Mouse (Mus musculus): ENCODE results near the gene Arhgef12. TPM values are rescaled to one million over a fixed set of nuclear protein-coding genes. Genes with fewer than 3 reads are reported as not detected.
A peak's percentile ranks its signal among the peaks of the same experiment; 100 is the strongest.

Arhgef12 gene
- total and polyA plus RNA-seq, 3 experiments: 11.8 to 33.5 (median 14.7) TPM

- DNase-seq (ENCODE audit: low read depth, low spot score): peak; percentile 29
- H3K27me3 ChIP-seq (ENCODE audit: control insufficient read depth in 1 of 2, insufficient read depth in 2 of 2, low read length in 2 of 2): no peaks in the 10 kb centered on the region
- no peaks in the 10 kb centered on the region for H3K9me3 ChIP-seq (replicated peaks; ENCODE audit: insufficient read depth, low read length)
- H3K4me1 ChIP-seq (ENCODE audit: control insufficient read depth in 1 of 2, insufficient read depth in 2 of 2, low read length in 2 of 2): peaks cover 9 to 15% of the 10 kb centered on the region in 2 experiments
- peak overlapping the region; percentile 38; the same call in 1 of the 2 replicates for H3K27ac ChIP-seq (ENCODE audit: control insufficient read depth, low read depth, low read length)
- peaks cover 0 to 13% of the 10 kb centered on the region in 2 experiments; a peak in 2 of 4 replicates for H3K36me3 ChIP-seq (ENCODE audit: control insufficient read depth in 1 of 2, insufficient read depth in 2 of 2, low read length in 2 of 2)
- TF ChIP-seq TAL1 (IDR thresholded peaks at IDR 0.05; ENCODE audit: low read length) (no peak), MXI1 (IDR thresholded peaks at IDR 0.05; ENCODE audit: low read depth, low read length) (no peak), POLR2AphosphoS5 (IDR thresholded peaks at IDR 0.05; ENCODE audit: borderline replicate concordance, low read depth, low read length) (no peak), MEF2A (IDR thresholded peaks at IDR 0.05; ENCODE audit: extremely low read depth, insufficient replicate concordance, low read depth, low read length, poor library complexity, severe bottlenecking) (no peak), MYC (IDR thresholded peaks at IDR 0.05; ENCODE audit: low read depth, low read length) (no peak), EP300 (IDR thresholded peaks at IDR 0.05; ENCODE audit: low read depth in 1 of 2, low read length in 2 of 2) (peak in 1 of 2 experiments; percentile 11; a peak in 1 of 4 replicates), CTCF (IDR thresholded peaks at IDR 0.05 in 2 of 3, conservative IDR thresholded peaks at IDR 0.05 in 1 of 3; ENCODE audit: control insufficient read depth in 1 of 3, insufficient read depth in 1 of 3, low read depth in 2 of 3, low read length in 3 of 3, poor library complexity in 1 of 3, severe bottlenecking in 1 of 3) (no peak), BHLHE40 (IDR thresholded peaks at IDR 0.05; ENCODE audit: borderline replicate concordance, low read depth, low read length) (no peak), ZKSCAN1 (IDR thresholded peaks at IDR 0.05; ENCODE audit: low read depth, low read length) (no peak), GATA1 (IDR thresholded peaks at IDR 0.05; ENCODE audit: low read depth, low read length) (0 out of 2 replicates have a peak, but pooled peaks have one; percentile 43), HCFC1 (IDR thresholded peaks at IDR 0.05; ENCODE audit: low read depth, low read length) (no peak), ETS1 (IDR thresholded peaks at IDR 0.05; ENCODE audit: low read depth, low read length) (peak; percentile 32; the same call in 1 of the 2 replicates), ELF1 (IDR thresholded peaks at IDR 0.05; ENCODE audit: low read depth, low read length) (no peak), MAFK (IDR thresholded peaks at IDR 0.05; ENCODE audit: borderline replicate concordance, low read depth, low read length) (peak; percentile 44; the same call in 1 of the 2 replicates), E2F4 (IDR thresholded peaks at IDR 0.05; ENCODE audit: borderline replicate concordance, low read depth, low read length) (no peak), CHD2 (IDR thresholded peaks at IDR 0.05; ENCODE audit: low read length) (no peak), JUND (IDR thresholded peaks at IDR 0.05; ENCODE audit: low read depth, low read length) (no peak), NELFE (IDR thresholded peaks at IDR 0.05; ENCODE audit: low read depth, low read length) (no peak), NRF1 (IDR thresholded peaks at IDR 0.05; ENCODE audit: insufficient read depth, low read depth, low read length, poor library complexity, severe bottlenecking) (no peak), MAZ (IDR thresholded peaks at IDR 0.05; ENCODE audit: low read depth, low read length) (no peak), TCF12 (IDR thresholded peaks at IDR 0.05; ENCODE audit: low read depth, low read length) (no peak; the same call in 1 of the 2 replicates), ZMIZ1 (IDR thresholded peaks at IDR 0.05; ENCODE audit: low read depth, low read length) (no peak), ZNF384 (IDR thresholded peaks at IDR 0.05; ENCODE audit: low read depth, low read length) (peak; percentile 79), RAD21 (IDR thresholded peaks at IDR 0.05; ENCODE audit: low read depth, low read length) (no peak), KAT2A (conservative IDR thresholded peaks at IDR 0.05; ENCODE audit: low read depth, low read length) (no peak), RCOR1 (IDR thresholded peaks at IDR 0.05; ENCODE audit: low read depth, low read length) (no peak), UBTF (IDR thresholded peaks at IDR 0.05; ENCODE audit: borderline replicate concordance, insufficient read depth, low read depth, low read length) (no peak), GABPA (IDR thresholded peaks at IDR 0.05; ENCODE audit: low read depth, low read length) (no peak), POLR2A (IDR thresholded peaks at IDR 0.05; ENCODE audit: control insufficient read depth in 1 of 2, insufficient read depth in 1 of 2, low read depth in 1 of 2, low read length in 2 of 2, poor library complexity in 1 of 2) (no peak), MAX (IDR thresholded peaks at IDR 0.05; ENCODE audit: low read length) (no peak), USF2 (IDR thresholded peaks at IDR 0.05; ENCODE audit: borderline replicate concordance in 1 of 2, insufficient read depth in 1 of 2, low read depth in 1 of 2, low read length in 2 of 2) (no peak), TBP (IDR thresholded peaks at IDR 0.05; ENCODE audit: low read depth, low read length) (no peak), SIN3A (IDR thresholded peaks at IDR 0.05; ENCODE audit: low read length) (no peak; the same call in 1 of the 2 replicates), ZC3H11A (IDR thresholded peaks at IDR 0.05; ENCODE audit: low read depth, low read length) (no peak)
- H3K79me2 ChIP-seq (ENCODE audit: control insufficient read depth, insufficient read depth, low read length, poor library complexity): peaks cover 15% of the 10 kb centered on the region
- peak overlapping the region; percentile 38 for H3K9ac ChIP-seq (ENCODE audit: control insufficient read depth, low read depth, low read length, poor library complexity, severe bottlenecking)
- peak overlapping the region; percentile 17 to 19; a peak in 2 of 4 replicates for H3K4me3 ChIP-seq (ENCODE audit: control insufficient read depth in 1 of 2, insufficient read depth in 1 of 2, low read depth in 2 of 2, low read length in 2 of 2)
These were observed 2.1 kb upstream of the Arhgef12 start for GRCm38 (mm10) chr9:43109125-43109524.

Data from MEL (cell line).